Mouse (Mus musculus) regulatory T cell (primary cell): ENCODE data around the gene Habp4.

Experiments
- in situ Hi-C: fragments of 300-600 bp; cut with MboI, MseI; formaldehyde crosslinking; loops from one replicate; pipeline ENCODE4 v1.15.1; 2025; ENCODE audit warnings: high pct_unique_total_duplicates

The Habp4 gene

GRCm38 (mm10) chr13:64235062-64235715, 73.6 kb downstream of the Habp4 start:
- in situ Hi-C loops, result no loop called here

DNA sequence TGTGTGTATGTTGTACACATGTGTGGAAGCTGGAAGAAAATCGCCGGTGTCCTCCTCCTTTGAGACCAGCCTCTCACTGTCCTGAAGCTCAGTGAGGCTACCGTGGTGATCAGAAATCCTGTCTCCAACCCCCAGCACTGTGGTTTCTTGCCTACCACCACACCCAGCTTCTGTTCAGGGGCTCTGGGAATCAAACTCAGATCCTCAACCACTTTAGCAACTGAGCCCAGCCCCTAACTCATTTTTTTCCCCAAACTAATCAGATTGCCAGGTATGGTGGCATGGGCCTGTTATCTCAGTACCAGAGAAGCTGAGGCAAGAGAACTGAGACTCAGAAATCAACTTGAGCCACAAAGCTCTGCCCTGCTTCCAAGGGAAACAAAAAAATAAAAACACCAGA, 74.2 kb downstream of the Habp4 start:
- in situ Hi-C loops, result no loop called here
